Mouse (Mus musculus): ENCODE data around the gene Brpf3. TPM values are rescaled to one million over a fixed set of nuclear protein-coding genes. Genes with fewer than 3 reads are reported as not detected.

The Brpf3 gene
- polyA plus RNA-seq, 1 experiment from 2014 or later: 31.4 TPM

DNA sequence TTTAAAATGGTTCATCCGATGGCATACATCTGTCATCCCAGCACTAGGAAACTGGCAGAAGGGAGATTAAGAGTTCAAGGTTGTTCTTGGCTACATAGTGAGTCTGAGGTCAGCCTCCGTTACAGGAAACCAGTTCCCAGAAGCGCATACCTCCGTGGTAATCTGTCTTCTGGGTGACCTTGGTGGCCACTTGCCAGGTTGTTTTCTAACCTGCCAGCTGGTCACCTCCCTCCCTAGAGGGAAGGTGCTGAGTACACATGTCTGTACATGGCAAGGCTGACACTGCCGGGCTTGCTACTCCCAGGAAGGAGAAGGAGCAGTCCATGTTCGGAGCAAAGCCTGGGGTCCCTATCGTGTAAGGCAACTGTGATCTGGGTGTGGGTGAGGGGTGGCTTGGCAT, 73.9 kb downstream of the Brpf3 start:
- ATAC-seq (no peak), DNase-seq (ENCODE audit: low read depth, low spot score) (no peak)
- in situ Hi-C loops (cut with MboI; ENCODE audit: low pct_unique_long_range_greater_than_20kb): no loop called here
- no peak for TF ChIP-seq CTCF (IDR thresholded peaks at IDR 0.05)
- ChIA-PET POLR2A (no interaction called here), CTCF (interaction anchor here (1.4 kb wide), 1 partner anchor 52 kb away, joined by 3 read pairs; no protein-coding TSS in a partner anchor)
- H3K27me3 ChIP-seq: no peaks in the 10 kb centered on the region

- ATAC-seq (no peak), DNase-seq (ENCODE audit: low read depth, low spot score) (no peak)
- CTCF ChIA-PET: interaction anchor here (1.4 kb wide), 1 partner anchor 52 kb away, joined by 3 read pairs; no protein-coding TSS in a partner anchor
- POLR2A ChIA-PET: interaction anchor here (0.9 kb wide), 1 partner anchor 66 kb away, joined by 3 read pairs; no protein-coding TSS in a partner anchor
- TF ChIP-seq CTCF (IDR thresholded peaks at IDR 0.05): no peak
- H3K27me3 ChIP-seq: no peaks in the 10 kb centered on the region
- in situ Hi-C loops (cut with MboI; ENCODE audit: low pct_unique_long_range_greater_than_20kb): no loop called here
Measured at GRCm38 (mm10) chr17:28875316-28875715, 74.4 kb downstream of the Brpf3 start.

DNA sequence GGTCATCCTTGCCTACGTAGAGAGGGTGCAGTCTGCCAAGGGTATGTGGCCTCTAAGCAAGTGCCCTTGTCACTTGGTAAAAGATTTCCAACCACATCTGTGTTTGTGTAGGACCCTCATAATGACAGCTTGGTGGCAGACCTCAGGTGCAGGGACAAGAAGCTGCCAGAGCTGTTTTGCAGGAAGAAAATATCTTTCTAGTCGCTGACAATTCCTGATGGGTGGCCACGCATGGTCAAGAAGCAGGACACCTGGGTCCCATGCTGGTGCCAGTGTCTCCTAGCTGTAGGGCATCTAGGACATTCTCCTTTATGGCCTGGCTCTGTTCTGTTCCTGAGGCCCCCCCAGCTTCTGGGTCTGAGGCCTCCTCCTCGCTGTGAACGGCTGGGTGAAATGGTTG, 75.4 kb downstream of the Brpf3 start:
- TF ChIP-seq CTCF (IDR thresholded peaks at IDR 0.05): no peak

DNA sequence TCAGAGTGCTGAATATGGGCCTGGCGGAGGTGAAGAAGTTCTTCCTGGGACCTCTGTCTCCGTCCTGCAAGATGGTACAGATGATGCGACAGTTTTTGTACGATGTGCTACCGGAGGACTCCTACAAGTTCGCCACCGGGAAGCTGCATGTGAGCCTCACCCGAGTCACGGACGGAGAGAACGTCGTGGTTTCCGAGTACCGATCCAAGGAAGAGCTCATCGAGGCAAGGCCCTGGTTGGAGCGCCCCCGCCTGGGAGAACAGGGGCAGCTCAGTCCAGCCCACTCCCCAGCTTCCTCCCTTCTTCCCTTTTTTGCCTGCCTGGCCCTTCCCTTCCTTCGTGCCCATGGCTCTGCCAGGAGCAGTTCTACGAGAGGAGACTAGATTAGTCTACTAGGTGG, 75.9 kb downstream of the Brpf3 start:
- ChIA-PET CTCF (no interaction called here), POLR2A (no interaction called here)
- ATAC-seq: no peak
- peak; percentile 46 for TF ChIP-seq CTCF (IDR thresholded peaks at IDR 0.05)
- in situ Hi-C loops (cut with MboI; ENCODE audit: low pct_unique_long_range_greater_than_20kb): no loop called here
- H3K27me3 ChIP-seq: no peaks in the 10 kb centered on the region
- no peak for DNase-seq (ENCODE audit: low read depth, low spot score)

More for the DNA sequence above, 75.4 kb downstream of the Brpf3 start:
- in situ Hi-C loops (cut with MboI; ENCODE audit: low pct_unique_long_range_greater_than_20kb): no loop called here
- ChIA-PET CTCF (interaction anchor here (1.4 kb wide), 1 partner anchor 51 kb away, joined by 3 read pairs; no protein-coding TSS in a partner anchor), POLR2A (no interaction called here)
- ATAC-seq: no peak
- no peak for DNase-seq (ENCODE audit: low read depth, low spot score)
- H3K27me3 ChIP-seq: no peaks in the 10 kb centered on the region

DNA sequence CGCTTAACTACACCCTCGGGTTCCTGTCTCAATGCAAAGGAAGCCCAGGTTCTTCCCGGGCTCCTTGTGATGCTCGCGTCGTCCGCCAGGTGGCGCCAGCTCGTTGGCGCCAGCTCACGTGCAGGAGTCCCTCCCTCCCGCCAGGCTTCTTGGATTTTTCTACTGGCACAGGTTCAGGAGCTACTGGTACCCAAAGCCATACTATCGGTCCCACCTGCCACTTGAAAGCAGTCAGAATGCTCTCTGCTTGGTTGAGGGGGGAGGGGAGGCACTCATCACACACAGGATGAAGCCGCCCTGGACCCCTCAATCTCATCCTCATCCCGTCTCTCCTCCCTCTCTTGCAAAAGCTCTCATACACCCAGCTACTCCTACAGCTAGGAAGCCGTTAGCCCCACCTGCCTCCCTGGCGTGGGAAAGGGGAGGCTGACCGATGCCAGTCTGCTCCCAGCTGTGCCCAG, 79.1 kb downstream of the Brpf3 start:
- peak; percentile 17 for DNase-seq (ENCODE audit: low read depth, low spot score)
- no peaks in the 10 kb centered on the region for H3K27me3 ChIP-seq
- ATAC-seq: no peak
- POLR2A ChIA-PET: interaction anchor here (0.6 kb wide), 1 partner anchor 810 kb away, joined by 3 read pairs; no protein-coding TSS in a partner anchor
- CTCF ChIA-PET: interaction anchor here (0.7 to 1.9 kb wide), 7 partner anchors 8 to 131 kb away, joined by 3 to 7 read pairs (median 3); no protein-coding TSS in a partner anchor
- in situ Hi-C loops (cut with MboI; ENCODE audit: low pct_unique_long_range_greater_than_20kb): no loop called here
- TF ChIP-seq CTCF (IDR thresholded peaks at IDR 0.05): peak; percentile 98

DNA sequence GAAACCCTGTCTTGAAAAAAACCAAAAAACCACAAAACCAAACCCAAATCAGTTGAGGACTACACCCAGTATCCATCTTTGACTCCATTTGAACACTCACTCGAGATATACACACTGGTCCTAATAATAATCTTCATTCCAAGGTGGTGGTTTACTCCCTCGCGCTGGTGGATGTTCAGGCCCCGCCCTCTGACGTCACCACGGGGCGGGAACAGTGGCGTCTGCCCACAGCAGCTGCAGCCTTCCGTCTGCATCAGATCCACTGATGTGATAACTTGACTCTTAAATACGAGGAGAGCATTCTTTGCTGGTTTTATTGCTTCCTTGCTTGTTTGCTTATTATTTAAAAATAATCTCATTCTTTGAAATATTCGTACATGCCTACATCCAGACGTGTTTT, 81.4 kb downstream of the Brpf3 start:
- DNase-seq (ENCODE audit: low read depth, low spot score): no peak
- H3K27me3 ChIP-seq: peaks cover 4% of the 10 kb centered on the region
- in situ Hi-C loops (cut with MboI; ENCODE audit: low pct_unique_long_range_greater_than_20kb): no loop called here
- ChIA-PET POLR2A (interaction anchor here (0.6 kb wide), 2 partner anchors 147 to 148 kb away, joined by 5 to 6 read pairs; no protein-coding TSS in a partner anchor), CTCF (interaction anchor here (0.9 kb wide), 1 partner anchor 44 kb away, joined by 3 read pairs; no protein-coding TSS in a partner anchor)
- TF ChIP-seq CTCF (IDR thresholded peaks at IDR 0.05): no peak
- ATAC-seq: no peak

GRCm38 (mm10) chr17:28882810-28883209, 81.9 kb downstream of the Brpf3 start:
- ATAC-seq (no peak), DNase-seq (ENCODE audit: low read depth, low spot score) (no peak)
- in situ Hi-C loops (cut with MboI; ENCODE audit: low pct_unique_long_range_greater_than_20kb): no loop called here
- CTCF ChIA-PET: interaction anchor here (0.7 to 0.9 kb wide), 2 partner anchors 43 to 61 kb away, joined by 3 to 4 read pairs; partner anchors contain the start of gene Pxt1
- POLR2A ChIA-PET: interaction anchor here (0.6 kb wide), 2 partner anchors 147 to 148 kb away, joined by 5 to 6 read pairs; no protein-coding TSS in a partner anchor
- peaks cover 4% of the 10 kb centered on the region for H3K27me3 ChIP-seq
- TF ChIP-seq CTCF (IDR thresholded peaks at IDR 0.05): no peak

DNA sequence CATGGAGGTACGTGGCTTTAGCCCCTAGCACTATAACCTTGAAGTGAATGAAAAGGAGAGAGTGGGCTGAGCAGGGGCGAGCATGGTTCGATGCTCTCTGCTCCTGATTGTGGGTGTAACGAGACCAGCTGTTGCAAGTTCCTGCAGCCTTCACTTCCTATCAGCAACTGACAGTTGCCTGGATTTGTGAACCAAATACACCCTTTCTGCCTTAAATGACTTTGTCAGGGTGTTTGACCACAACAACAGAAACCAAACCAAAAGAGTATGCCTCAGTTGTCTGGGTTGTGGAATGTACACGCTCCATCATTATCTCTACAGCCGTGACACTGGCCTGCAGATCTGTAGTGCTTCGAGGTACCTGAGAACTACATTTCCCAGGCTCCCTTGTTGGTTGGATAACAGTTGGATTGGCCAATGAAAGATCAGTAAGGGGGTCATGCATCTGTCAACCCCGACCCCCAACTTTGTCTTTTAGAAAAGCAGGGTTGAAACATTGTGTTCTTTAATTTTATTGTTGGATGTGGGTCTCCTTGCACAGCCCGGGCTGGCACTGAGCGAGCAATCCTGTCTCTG, 83.1 kb downstream of the Brpf3 start:
- peaks cover 4% of the 10 kb centered on the region for H3K27me3 ChIP-seq
- DNase-seq (ENCODE audit: low read depth, low spot score) (no peak), ATAC-seq (no peak)
- CTCF ChIA-PET: no interaction called here
- in situ Hi-C loops (cut with MboI; ENCODE audit: low pct_unique_long_range_greater_than_20kb): no loop called here
- no peak for TF ChIP-seq CTCF (IDR thresholded peaks at IDR 0.05)
- POLR2A ChIA-PET: no interaction called here

DNA sequence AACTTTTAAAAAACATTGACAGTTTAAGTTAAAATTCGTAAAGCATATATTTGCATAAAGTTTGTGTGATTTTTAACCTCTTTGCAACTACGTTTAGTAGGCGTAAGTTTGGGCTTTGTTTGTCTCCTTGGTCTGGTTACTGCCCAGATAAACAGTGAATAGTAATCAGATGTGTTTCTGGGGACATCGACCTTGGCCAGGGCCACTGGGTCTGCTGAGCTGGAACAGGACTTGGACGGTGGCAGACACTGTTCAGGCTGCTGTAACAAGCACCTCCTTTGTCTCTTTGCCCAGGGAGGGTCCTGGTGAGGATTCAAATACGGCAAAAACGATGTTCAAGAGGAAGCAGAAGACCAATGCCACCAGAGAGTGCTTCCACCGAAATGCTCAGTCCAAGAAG, 84.3 kb downstream of the Brpf3 start:
- no peak for TF ChIP-seq CTCF (IDR thresholded peaks at IDR 0.05)
- ChIA-PET CTCF (no interaction called here), POLR2A (no interaction called here)
- H3K27me3 ChIP-seq: peaks cover 4% of the 10 kb centered on the region
- in situ Hi-C loops (cut with MboI; ENCODE audit: low pct_unique_long_range_greater_than_20kb): no loop called here
- DNase-seq (ENCODE audit: low read depth, low spot score): no peak
- ATAC-seq: no peak

GRCm38 (mm10) chr17:28886266-28886665, 85.4 kb downstream of the Brpf3 start:
- CTCF ChIA-PET: no interaction called here
- no peak for ATAC-seq

More at GRCm38 (mm10) chr17:28886266-28886665, 85.4 kb downstream of the Brpf3 start:
- DNase-seq (ENCODE audit: low read depth, low spot score): no peak
- TF ChIP-seq CTCF (IDR thresholded peaks at IDR 0.05): no peak
- POLR2A ChIA-PET: no interaction called here
- in situ Hi-C loops (cut with MboI; ENCODE audit: low pct_unique_long_range_greater_than_20kb): no loop called here
- H3K27me3 ChIP-seq: peaks cover 4% of the 10 kb centered on the region

Other genes starting within 250 kb of the Brpf3 start
- gene Clps, start 240.3 kb upstream of the Brpf3 start, polyA plus RNA-seq (2021): not detected
- 0.09 TPM for gene Lhfpl5, start 225.4 kb upstream of the Brpf3 start, polyA plus RNA-seq (2021)
- 103 TPM for gene Srpk1, start 178.4 kb upstream of the Brpf3 start, polyA plus RNA-seq (2021)
- 0.73 TPM for gene Slc26a8, start 110.9 kb upstream of the Brpf3 start, polyA plus RNA-seq (2021)
- gene Mapk14, start 109.8 kb upstream of the Brpf3 start, polyA plus RNA-seq (2021): 77.9 TPM
- gene AC170998.1, start 75.0 kb upstream of the Brpf3 start, polyA plus RNA-seq (2021): 30.9 TPM
- 0.23 TPM for gene Mapk13, start 31.8 kb upstream of the Brpf3 start, polyA plus RNA-seq (2021)
- not detected for gene Pnpla1, start 57.3 kb downstream of the Brpf3 start, polyA plus RNA-seq (2021)
- 0.05 TPM for gene 4930539E08Rik, start 114.2 kb downstream of the Brpf3 start, polyA plus RNA-seq (2021)
- gene Pxt1, start 142.8 kb downstream of the Brpf3 start, polyA plus RNA-seq (2021): not detected
- gene Kctd20, start 150.9 kb downstream of the Brpf3 start, polyA plus RNA-seq (2021): 38.2 TPM
- gene Stk38, start 206.9 kb downstream of the Brpf3 start, polyA plus RNA-seq (2021): 94.5 TPM
- 187 TPM for gene Srsf3, start 231.5 kb downstream of the Brpf3 start, polyA plus RNA-seq (2021)

Measured in Patski (cell line).